Mouse (Mus musculus) ES-E14 (cell line): ENCODE results near the gene 1700025G04Rik. TPM values are rescaled to one million over a fixed set of nuclear protein-coding genes. Genes with fewer than 3 reads are reported as not detected.

Experiments used
- DNase-seq: peaks from one replicate; pipeline ENCODE4 v3.0.0-alpha.2; 2013; ENCODE audit warnings: low read depth, low spot score
- H3K27ac ChIP-seq: 2 replicates; pipeline ENCODE4 v1.5.1; 2012; ENCODE audit warnings: low read depth, mild to moderate bottlenecking, low read length, moderate library complexity, mixed read lengths; ENCODE audit not compliant: poor library complexity, insufficient read depth, severe bottlenecking
- H3K36me3 ChIP-seq: 2 replicates; pipeline ENCODE4 v1.6.1; 2012; ENCODE audit warnings: mild to moderate bottlenecking, low read length, moderate library complexity, mixed read lengths; ENCODE audit not compliant: control insufficient read depth, poor library complexity, insufficient read depth, severe bottlenecking
- H3K4me1 ChIP-seq, 2 experiments: fragments of 150-350 bp in 1 of 2; sonication (generic) in 1 of 2; 2 replicates each; pipeline ENCODE4 v1.6.1; 2012; ENCODE audit warnings: low read length in 2 of 2, mild to moderate bottlenecking in 1 of 2, mixed read lengths in 1 of 2; ENCODE audit not compliant: control insufficient read depth in 2 of 2, insufficient read depth in 2 of 2, poor library complexity in 1 of 2
- H3K4me3 ChIP-seq, 2 experiments: fragments of 150-350 bp in 1 of 2; sonication (generic) in 1 of 2; 2 replicates each; pipeline ENCODE4 v1.5.1; 2012; ENCODE audit warnings: low read length in 2 of 2, low read depth in 1 of 2, mild to moderate bottlenecking in 1 of 2, mixed read lengths in 1 of 2; ENCODE audit not compliant: insufficient read depth in 1 of 2, poor library complexity in 1 of 2, severe bottlenecking in 1 of 2
- H3K9ac ChIP-seq: 2 replicates; pipeline ENCODE4 v1.6.1; 2012; ENCODE audit warnings: low read depth, mild to moderate bottlenecking, low read length, mixed read lengths; ENCODE audit not compliant: poor library complexity, insufficient read depth, severe bottlenecking
- H3K9me3 ChIP-seq: fragments of 150-350 bp; sonication (generic); 2 replicates; pipeline ENCODE4 v1.6.1; 2012; ENCODE audit warnings: low read depth, mild to moderate bottlenecking, low read length; ENCODE audit not compliant: control insufficient read depth, insufficient read depth
- CHD2 ChIP-seq: IDR thresholded peaks from 2 replicates; pipeline ENCODE4 v1.6.1; 2014; ENCODE audit warnings: mild to moderate bottlenecking, low read depth, low read length, inconsistent platforms
- HCFC1 ChIP-seq: IDR thresholded peaks from 2 replicates; pipeline ENCODE4 v1.6.1; 2012; ENCODE audit warnings: low read length, inconsistent platforms, borderline replicate concordance; ENCODE audit not compliant: insufficient read depth
- MAFK ChIP-seq: IDR thresholded peaks from 2 replicates; pipeline ENCODE4 v1.6.1; 2014; ENCODE audit warnings: mild to moderate bottlenecking, low read depth, low read length, inconsistent platforms; ENCODE audit not compliant: insufficient read depth
- ZC3H11A ChIP-seq: IDR thresholded peaks from 2 replicates; pipeline ENCODE4 v1.6.1; 2012; ENCODE audit warnings: low read depth, mild to moderate bottlenecking, inconsistent platforms, low read length, borderline replicate concordance
- ZNF384 ChIP-seq: IDR thresholded peaks from 2 replicates; pipeline ENCODE4 v1.6.1; 2012; ENCODE audit warnings: low read depth, low read length, inconsistent platforms
- in situ Hi-C, 2 experiments: fragments of 600-800 bp; cut with MboI; formaldehyde crosslinking; loops; one replicate each; pipeline ENCODE4 v1.15.1; 2025; ENCODE audit warnings: low sequenced_read_pairs in 2 of 2, inconsistent platforms in 1 of 2; ENCODE audit not compliant: unreplicated experiment in 2 of 2
- total RNA-seq: library from RNA; depleted of rRNA; stranded (reverse); fragments of 300-350 nt; gene quantifications from 2 replicates; pipeline ENCODE4 v1.2.3, GENCODE M21; 2012

The 1700025G04Rik gene
- total RNA-seq, 1 experiment, result 2.1 TPM

DNA sequence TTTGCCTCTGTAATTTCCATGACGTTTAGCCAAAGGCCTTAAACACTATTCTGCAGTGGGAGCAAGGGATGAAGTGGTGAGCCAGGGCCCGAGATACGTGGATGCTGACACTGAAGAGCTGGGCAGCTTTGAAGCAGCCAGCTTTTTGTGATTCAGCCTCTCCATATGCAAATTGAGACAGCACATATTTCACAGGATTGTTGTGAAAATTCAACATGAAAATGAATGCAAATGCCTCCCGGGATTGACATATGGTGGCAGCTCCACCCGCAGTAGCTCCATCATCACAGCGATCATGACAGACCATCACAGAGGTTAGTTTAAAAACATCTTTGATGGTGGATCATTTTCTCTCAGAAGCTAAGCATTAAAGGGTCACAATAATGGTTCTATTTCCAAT, 85.4 kb downstream of the 1700025G04Rik start:
- no peaks in the 10 kb centered on the region for H3K36me3 ChIP-seq
- H3K9ac ChIP-seq, result no peak overlapping the region
- H3K9me3 ChIP-seq, result no peaks in the 10 kb centered on the region
- H3K4me1 ChIP-seq, result no peaks in the 10 kb centered on the region
- DNase-seq, result no peak
- TF ChIP-seq ZNF384 (no peak), CHD2 (no peak), ZC3H11A (no peak), HCFC1 (no peak), MAFK (no peak)
- in situ Hi-C loops, result no loop called here
- no peak overlapping the region for H3K4me3 ChIP-seq
- no peak overlapping the region for H3K27ac ChIP-seq

GRCm38 (mm10) chr1:152000461-152000860, 89.5 kb downstream of the 1700025G04Rik start:
- H3K9ac ChIP-seq, result no peak overlapping the region
- no peak for DNase-seq
- no peaks in the 10 kb centered on the region for H3K9me3 ChIP-seq
- H3K36me3 ChIP-seq, result no peaks in the 10 kb centered on the region
- TF ChIP-seq CHD2 (no peak), ZC3H11A (no peak), MAFK (no peak), HCFC1 (no peak), ZNF384 (no peak)
- no peak overlapping the region for H3K27ac ChIP-seq
- H3K4me1 ChIP-seq, result peaks cover 0 to 2% of the 10 kb centered on the region in 2 experiments; a peak in 1 of 4 replicates
- no peak overlapping the region for H3K4me3 ChIP-seq
- in situ Hi-C loops, result no loop called here

DNA sequence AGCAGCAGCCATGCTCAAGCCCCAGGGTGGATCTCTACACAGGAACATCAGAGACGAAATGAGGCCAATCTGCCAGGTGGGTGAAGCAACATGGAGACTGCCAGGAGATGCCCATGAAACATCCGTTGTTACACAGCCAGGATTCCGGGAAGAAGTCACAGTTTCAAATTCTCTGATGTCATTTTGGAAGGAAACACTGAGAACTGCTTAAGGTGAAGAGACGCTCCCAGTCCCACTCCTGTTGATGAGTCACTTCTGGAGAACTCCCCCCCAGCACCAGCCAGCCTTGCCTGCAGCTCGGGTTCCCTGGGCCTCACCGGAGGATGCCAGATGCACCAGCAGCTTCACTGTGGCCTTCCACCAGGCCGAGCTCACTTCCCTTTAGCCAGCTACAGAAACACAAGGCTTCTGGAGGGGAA, 90.5 kb downstream of the 1700025G04Rik start:
- Histone ChIP-seq H3K27ac (no peak overlapping the region), H3K4me1 (peaks cover 0 to 2% of the 10 kb centered on the region in 2 experiments; a peak in 1 of 4 replicates), H3K9me3 (no peaks in the 10 kb centered on the region), H3K36me3 (no peaks in the 10 kb centered on the region), H3K9ac (no peak overlapping the region), H3K4me3 (no peak overlapping the region)
- no peak for DNase-seq
- in situ Hi-C loops, result no loop called here
- TF ChIP-seq ZC3H11A (no peak), ZNF384 (no peak)

DNA sequence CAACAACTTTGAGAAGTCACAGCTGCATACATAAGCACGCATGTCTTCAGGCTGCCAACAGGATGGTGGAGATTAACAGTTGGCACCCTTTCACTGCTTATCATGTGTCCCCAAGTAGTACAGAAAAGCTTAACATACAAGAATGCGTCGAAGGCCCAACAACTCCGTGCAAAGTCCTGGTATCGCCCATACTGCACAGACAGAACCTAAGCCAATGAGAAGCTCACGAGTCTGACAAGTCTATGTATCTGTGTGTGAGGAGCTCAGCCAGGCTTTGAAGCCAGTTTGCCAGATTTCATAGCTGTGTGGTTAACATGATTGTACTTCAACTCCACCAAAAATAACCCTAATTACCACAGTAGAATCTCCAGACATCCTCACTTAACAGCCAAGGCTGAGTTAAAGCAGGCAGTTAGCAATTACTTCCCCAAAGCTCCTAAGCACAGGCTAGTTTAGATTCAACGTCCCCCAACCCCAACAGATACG, 91.2 kb downstream of the 1700025G04Rik start:
- peaks cover 0 to 2% of the 10 kb centered on the region in 2 experiments; a peak in 1 of 4 replicates for H3K4me1 ChIP-seq
- H3K4me3 ChIP-seq, result no peak overlapping the region
- no peak overlapping the region for H3K27ac ChIP-seq
- H3K9me3 ChIP-seq, result no peaks in the 10 kb centered on the region
- no peak for DNase-seq
- no peak overlapping the region for H3K9ac ChIP-seq
- TF ChIP-seq ZC3H11A (no peak), CHD2 (no peak), ZNF384 (no peak), MAFK (no peak), HCFC1 (no peak)
- in situ Hi-C loops, result no loop called here
- H3K36me3 ChIP-seq, result no peaks in the 10 kb centered on the region

GRCm38 (mm10) chr1:151997591-151997990, 92.3 kb downstream of the 1700025G04Rik start:
- H3K9me3 ChIP-seq, result no peaks in the 10 kb centered on the region
- no peak overlapping the region for H3K4me3 ChIP-seq
- TF ChIP-seq ZNF384 (no peak), CHD2 (no peak), MAFK (no peak), ZC3H11A (no peak), HCFC1 (no peak)
- H3K4me1 ChIP-seq, result peaks cover 0 to 2% of the 10 kb centered on the region in 2 experiments; a peak in 1 of 4 replicates
- in situ Hi-C loops, result no loop called here
- no peak overlapping the region for H3K27ac ChIP-seq
- H3K36me3 ChIP-seq, result no peaks in the 10 kb centered on the region
- DNase-seq, result no peak
- no peak overlapping the region for H3K9ac ChIP-seq
